21 mouse cellular contexts compared by ENCODE assay signal in genomic region chrX:41514982-41515381, GRCm38 (mm10).
DNase-seq lines count a peak whose midpoint lies in the region; ATAC-seq lines count a peak whose summit lies in the region.
"Had no signal": no experiment of that assay in that cellular context is flagged by ENCODE, and none has a peak within 500 bp of the region (broad histone marks: within the 10 kb centered on the region; RNA-seq: fewer than 3 reads in every experiment).

No protein-coding gene starts in this region.

- ATAC-seq in hindbrain, embryonic 14.5 days (ENCODE audit: low FRiP score): no peak
- no peak for ATAC-seq in hindbrain, embryonic 13.5 days (ENCODE audit: low FRiP score)
- ATAC-seq in hematopoietic stem cell, adult 5-6 weeks (replicated peaks in 1 of 2; ENCODE audit: insufficient read depth in 1 of 2, low FRiP score in 2 of 2, low TSS enrichment in 1 of 2, low read depth in 1 of 2, poor library complexity in 2 of 2, severe bottlenecking in 2 of 2): peak; percentile 93
- ATAC-seq: forebrain, embryonic 14.5 days; forebrain, embryonic 16.5 days had no signal

- H3K4me3 ChIP-seq in hindbrain, embryonic 14.5 days (replicated peaks; ENCODE audit: low read length): no peak overlapping the region
- no peak overlapping the region for H3K4me3 ChIP-seq in hindbrain, embryonic 13.5 days
- H3K4me3 ChIP-seq: embryonic facial prominence, embryonic 13.5 days; embryonic facial prominence, embryonic 15.5 days; erythroblast, embryonic 14.5 days; forebrain, embryonic 10.5 days; forebrain, embryonic 12.5 days had no signal

- H3K27me3 ChIP-seq in hindbrain, embryonic 14.5 days (ENCODE audit: control insufficient read depth, insufficient read depth, low read length): no peaks in the 10 kb centered on the region
- H3K27me3 ChIP-seq in hindbrain, embryonic 13.5 days: no peaks in the 10 kb centered on the region
- H3K27me3 ChIP-seq: embryonic facial prominence, embryonic 13.5 days; embryonic facial prominence, embryonic 15.5 days; forebrain, embryonic 12.5 days had no signal

- H3K36me3 ChIP-seq in hindbrain, embryonic 14.5 days (replicated peaks; ENCODE audit: control insufficient read depth, insufficient read depth): no peaks in the 10 kb centered on the region
- no peaks in the 10 kb centered on the region for H3K36me3 ChIP-seq in hindbrain, embryonic 13.5 days
- H3K36me3 ChIP-seq: embryonic facial prominence, embryonic 13.5 days; embryonic facial prominence, embryonic 15.5 days; forebrain, embryonic 10.5 days; forebrain, embryonic 12.5 days had no signal

- H3K4me2 ChIP-seq in hindbrain, embryonic 14.5 days (replicated peaks): no peak overlapping the region
- no peak overlapping the region for H3K4me2 ChIP-seq in hindbrain, embryonic 13.5 days
- H3K4me2 ChIP-seq: embryonic facial prominence, embryonic 13.5 days; embryonic facial prominence, embryonic 15.5 days; forebrain, embryonic 12.5 days had no signal

- peak; percentile 12 for DNase-seq in hindbrain, embryonic 14.5 days (ENCODE audit: low spot score)
- DNase-seq in frontal cortex, postnatal 14 days (ENCODE audit: low spot score in 2 of 2): no peak
- no peak for DNase-seq in kidney, postnatal 14 days
- DNase-seq: adrenal gland, adult 8-10 months; adrenal gland, postnatal 14 days; adrenal gland, postnatal 36 days; cerebellum, adult 11-12 months; cerebellum, adult 2 months; cerebellum, adult 9-10 months; cerebellum, postnatal 10 days; cerebellum, postnatal 25 days; embryo, embryonic 11 days had no signal

- 63% methylated on average over 3 of the region's 3 CpGs for WGBS in hindbrain, embryonic 14.5 days
- WGBS in hindbrain, embryonic 13.5 days: 67% methylated on average over 3 of the region's 3 CpGs

- no peak overlapping the region for H3K9ac ChIP-seq in hindbrain, embryonic 14.5 days
- no peak overlapping the region for H3K9ac ChIP-seq in hindbrain, embryonic 13.5 days
- H3K9ac ChIP-seq: embryonic facial prominence, embryonic 13.5 days; embryonic facial prominence, embryonic 15.5 days; forebrain, embryonic 12.5 days had no signal

- H3K9me3 ChIP-seq in hindbrain, embryonic 14.5 days (ENCODE audit: control insufficient read depth, low read length): no peaks in the 10 kb centered on the region
- no peaks in the 10 kb centered on the region for H3K9me3 ChIP-seq in hindbrain, embryonic 13.5 days
- H3K9me3 ChIP-seq: embryonic facial prominence, embryonic 13.5 days; embryonic facial prominence, embryonic 15.5 days; forebrain, embryonic 10.5 days; forebrain, embryonic 12.5 days had no signal

- no peaks in the 10 kb centered on the region for H3K4me1 ChIP-seq in hindbrain, embryonic 14.5 days (replicated peaks; ENCODE audit: control insufficient read depth, insufficient read depth, low read length)
- H3K4me1 ChIP-seq in hindbrain, embryonic 13.5 days (replicated peaks): no peaks in the 10 kb centered on the region
- H3K4me1 ChIP-seq: embryonic facial prominence, embryonic 13.5 days; embryonic facial prominence, embryonic 15.5 days; forebrain, embryonic 10.5 days; forebrain, embryonic 12.5 days had no signal

- H3K27ac ChIP-seq in hindbrain, embryonic 14.5 days: no peak overlapping the region
- no peak overlapping the region for H3K27ac ChIP-seq in hindbrain, embryonic 13.5 days
- H3K27ac ChIP-seq: embryonic facial prominence, embryonic 13.5 days; embryonic facial prominence, embryonic 15.5 days; forebrain, embryonic 10.5 days; forebrain, embryonic 12.5 days had no signal

Comparison
In these comparisons a context has a peak if more than half of its experiments do, and no peak if none do; other contexts are left out.
1. ATAC-seq: peak in hematopoietic stem cell, adult 5-6 weeks (2 of 2); none in hindbrain, embryonic 14.5 days (single experiment) and hindbrain, embryonic 13.5 days (single experiment).